In genomic region chr2:21280794-21281420, GRCm38 (mm10) we compare ENCODE assay signal across 7 mouse cellular contexts.
A peak's percentile ranks its signal among the peaks of the same experiment; 100 is the strongest.
DNase-seq lines count a peak whose midpoint lies in the region; ATAC-seq and TF ChIP-seq lines count a peak whose summit lies in the region.

No protein-coding gene starts in this region.

- WGBS in limb, embryonic 10.5 days: 37% methylated on average over 9 of the region's 9 CpGs
- WGBS in midbrain, embryonic 14.5 days: 32% methylated on average over 9 of the region's 9 CpGs
- 31% methylated on average over 9 of the region's 9 CpGs for WGBS in spleen, adult 2 months

- H3K27ac ChIP-seq in limb, embryonic 10.5 days: no peak overlapping the region
- no peak overlapping the region for H3K27ac ChIP-seq in midbrain, embryonic 14.5 days (replicated peaks; ENCODE audit: low read depth, low read length)
- no peak overlapping the region for H3K27ac ChIP-seq in spleen, adult 2 months (ENCODE audit: insufficient read depth, low read length)

- DNase-seq in adrenal gland, adult 8-10 months: peak; percentile 11
- peak; percentile 82 for DNase-seq in embryo, embryonic 10.5 days (ENCODE audit: low spot score)
- peak; percentile 41 to 61 for DNase-seq in gastrocnemius, postnatal 36 days
- peak; percentile 72 for DNase-seq in kidney, adult 18-20 months
- DNase-seq in limb, embryonic 10.5 days (ENCODE audit: low spot score): peak; percentile 88
- peak; percentile 89 for DNase-seq in midbrain, embryonic 14.5 days
- peak in 1 of 2 experiments; percentile 37 for DNase-seq in spleen, adult 2 months (ENCODE audit: low read depth in 1 of 2, low spot score in 2 of 2)

- no peak overlapping the region for H3K4me3 ChIP-seq in limb, embryonic 10.5 days
- H3K4me3 ChIP-seq in midbrain, embryonic 14.5 days (replicated peaks; ENCODE audit: low read depth, low read length): no peak overlapping the region
- no peak overlapping the region for H3K4me3 ChIP-seq in spleen, adult 2 months (ENCODE audit: extremely low read depth, insufficient read depth, insufficient read length)

- no peaks in the 10 kb centered on the region for H3K9me3 ChIP-seq in limb, embryonic 10.5 days (replicated peaks)
- H3K9me3 ChIP-seq in midbrain, embryonic 14.5 days (ENCODE audit: control insufficient read depth, low read length): no peaks in the 10 kb centered on the region

- TF ChIP-seq CTCF in spleen, adult 2 months (IDR thresholded peaks at IDR 0.05; ENCODE audit: extremely low read depth, insufficient read depth, insufficient read length, insufficient replicate concordance): peak; percentile 62; the same call in 1 of the 2 replicates

- intact Hi-C loops in gastrocnemius, postnatal 36 days (cut with DNase I): loop anchor here (5.0 kb wide), 1 partner anchor 631 kb away; no protein-coding TSS in a partner anchor

- TF ChIP-seq POLR2A in spleen, adult 2 months (IDR thresholded peaks at IDR 0.05; ENCODE audit: low read depth, low read length): no peak

- H3K4me2 ChIP-seq in midbrain, embryonic 14.5 days (ENCODE audit: low read length): no peak overlapping the region

- H3K27me3 ChIP-seq in limb, embryonic 10.5 days (ENCODE audit: low read depth, poor library complexity, severe bottlenecking): no peaks in the 10 kb centered on the region
- no peaks in the 10 kb centered on the region for H3K27me3 ChIP-seq in midbrain, embryonic 14.5 days (ENCODE audit: control insufficient read depth, insufficient read depth, low read length)
- H3K27me3 ChIP-seq in spleen, adult 2 months (ENCODE audit: control insufficient read depth, insufficient read depth, low read length): no peaks in the 10 kb centered on the region

- peak; percentile 82 for ATAC-seq in midbrain, embryonic 14.5 days (ENCODE audit: low FRiP score, low TSS enrichment)

- H3K9ac ChIP-seq in midbrain, embryonic 14.5 days (replicated peaks; ENCODE audit: low read length): no peak overlapping the region

- H3K36me3 ChIP-seq in limb, embryonic 10.5 days: no peaks in the 10 kb centered on the region
- no peaks in the 10 kb centered on the region for H3K36me3 ChIP-seq in midbrain, embryonic 14.5 days (ENCODE audit: control insufficient read depth, insufficient read depth, low read length)
- no peaks in the 10 kb centered on the region for H3K36me3 ChIP-seq in spleen, adult 2 months (ENCODE audit: control insufficient read depth, insufficient read depth, low read length)

- no peaks in the 10 kb centered on the region for H3K4me1 ChIP-seq in limb, embryonic 10.5 days
- no peaks in the 10 kb centered on the region for H3K4me1 ChIP-seq in midbrain, embryonic 14.5 days (ENCODE audit: control insufficient read depth, insufficient read depth, low read length)
- H3K4me1 ChIP-seq in spleen, adult 2 months (ENCODE audit: control insufficient read depth, insufficient read depth, insufficient read length): no peaks in the 10 kb centered on the region
